Mouse (Mus musculus) right cerebral cortex, postnatal 4 days (tissue): ENCODE results near the gene Cdk1.

Experiments used
- DNase-seq: peaks from one replicate; pipeline ENCODE4 v3.0.0-alpha.2; 2022

Cdk1 gene

GRCm38 (mm10) chr10:69305600-69305999, 47.1 kb downstream of the Cdk1 start:
- DNase-seq = no peak

GRCm38 (mm10) chr10:69304819-69305218, 47.9 kb downstream of the Cdk1 start:
- no peak for DNase-seq

DNA sequence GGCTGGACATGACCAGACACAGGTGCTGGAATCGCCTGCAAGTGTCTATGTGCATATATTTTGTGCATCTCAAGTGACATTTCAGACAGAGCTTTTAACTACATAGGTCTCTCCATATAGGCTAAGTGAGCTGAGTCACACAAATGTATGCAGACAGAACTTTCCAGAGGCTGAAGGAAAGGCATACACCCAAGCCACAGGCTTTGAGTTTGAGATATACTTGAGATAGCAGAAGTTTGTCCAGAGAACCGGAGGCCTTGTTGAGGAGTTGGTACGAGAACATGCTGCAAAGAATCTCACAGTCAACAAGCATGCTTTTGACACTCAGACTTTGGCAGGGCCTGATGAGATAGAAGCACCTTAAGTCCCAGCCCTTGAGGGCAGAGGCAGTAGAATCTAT, 50.1 kb downstream of the Cdk1 start:
- DNase-seq = no peak

GRCm38 (mm10) chr10:69299985-69300384, 52.8 kb downstream of the Cdk1 start:
- DNase-seq = no peak

GRCm38 (mm10) chr10:69295919-69296318, 56.8 kb downstream of the Cdk1 start:
- DNase-seq = no peak

DNA sequence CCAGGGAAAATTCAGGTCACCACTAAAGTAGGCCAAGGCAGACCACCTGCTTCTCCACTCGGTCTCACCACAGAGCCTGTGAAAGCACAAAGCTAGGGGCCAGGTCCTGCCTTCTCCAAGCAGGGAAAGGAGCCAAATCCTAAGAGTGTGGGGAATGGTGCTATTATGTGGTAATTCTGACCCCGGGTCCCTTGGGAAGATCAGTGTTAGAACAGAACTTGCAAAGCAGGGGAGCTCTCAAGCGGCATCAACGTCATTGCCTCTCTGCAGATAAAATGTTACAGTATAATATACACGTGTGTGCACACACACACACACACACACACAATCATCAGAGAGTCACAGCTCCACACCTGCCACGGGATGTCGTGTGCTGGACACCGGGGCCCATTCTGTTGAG, 62.0 kb downstream of the Cdk1 start:
- DNase-seq = no peak

- no peak for DNase-seq
Measured at GRCm38 (mm10) chr10:69288720-69289119, 64.0 kb downstream of the Cdk1 start.

DNA sequence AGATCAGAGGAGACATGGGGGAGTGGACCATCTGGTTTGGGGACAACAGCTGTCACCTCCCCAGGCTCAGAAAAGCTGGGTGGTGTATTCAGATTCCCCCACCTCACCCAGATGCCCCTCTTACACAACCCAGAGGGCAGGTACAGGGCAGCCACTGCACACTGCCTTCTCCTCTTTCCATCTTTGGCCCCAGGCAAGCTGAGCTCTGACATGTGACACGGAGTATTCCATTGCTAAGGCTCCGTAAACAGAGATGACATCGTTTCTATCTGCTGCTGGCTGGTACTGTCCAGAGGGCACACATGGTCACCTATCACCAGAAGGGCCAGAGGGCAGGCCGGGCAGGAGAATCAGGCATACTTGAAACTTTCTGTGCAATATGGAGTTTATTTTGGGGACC, 64.7 kb downstream of the Cdk1 start:
- DNase-seq = no peak

DNA sequence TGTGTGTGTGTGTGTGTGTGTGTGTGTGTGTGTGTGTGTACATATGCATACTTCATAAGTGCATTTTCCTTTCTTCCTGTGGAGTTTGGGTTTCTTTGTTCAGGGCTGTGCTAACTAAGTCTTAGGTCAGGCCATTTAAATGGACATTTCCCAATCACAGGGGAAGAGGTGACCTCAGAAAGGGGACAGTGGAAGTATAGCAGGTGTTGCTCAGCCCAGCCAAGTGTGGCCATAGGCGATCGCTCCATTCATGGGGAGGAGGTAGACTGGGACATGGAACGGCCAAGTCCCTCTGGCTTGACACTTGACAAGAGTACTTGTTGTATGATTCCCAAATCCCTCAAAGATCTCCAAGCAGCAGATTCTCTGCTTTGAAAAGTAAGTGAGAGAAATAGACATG, 65.8 kb downstream of the Cdk1 start:
- DNase-seq = no peak
